Mouse (Mus musculus) C2C12 (cell line): ENCODE data around the gene Gm21988.

Experiments
- CTCF ChIP-seq: IDR thresholded peaks from one replicate; pipeline ENCODE4 v1.5.1; 2011; ENCODE audit not compliant: control insufficient read depth, insufficient read depth, insufficient read length
- MYOG ChIP-seq: IDR thresholded peaks from one replicate; pipeline ENCODE4 v1.6.1; 2011; ENCODE audit not compliant: control insufficient read depth, insufficient read length; ENCODE audit errors: extremely low read depth

GRCm38 (mm10) chr11:70218039-70218438 is 21.6 kb downstream of the Gm21988 start:
- TF ChIP-seq CTCF (no peak), MYOG (no peak)
